Mouse (Mus musculus) left cerebral cortex, adult 2 months (tissue): ENCODE data around the gene Ttyh3. TPM values are rescaled to one million over a fixed set of nuclear protein-coding genes. Genes with fewer than 3 reads are reported as not detected.

ENCODE experiments used
- DNase-seq, 2 experiments: peaks; one replicate each; pipeline ENCODE4 v3.0.0; 2021 to 2022; ENCODE audit warnings: low spot score in 2 of 2, mixed read lengths in 1 of 2; ENCODE audit errors: extremely low spot score in 1 of 2
- H3K27ac ChIP-seq: fragments of 200-600 bp; 2 replicates; pipeline ENCODE4 v1.8.1; 2022
- H3K4me3 ChIP-seq: fragments of 200-600 bp; 2 replicates; pipeline ENCODE4 v1.8.1; 2022
- CTCF ChIP-seq: fragments of 200-600 bp; IDR thresholded peaks from 2 replicates; pipeline ENCODE4 v1.8.1; 2022; ENCODE audit warnings: antibody characterized with exemption, mild to moderate bottlenecking, moderate library complexity
- intact Hi-C: fragments of 180-260 bp; cut with DNase I; formaldehyde crosslinking; loops from one replicate; pipeline ENCODE4 v1.15.1; 2025
- total RNA-seq, 2 experiments: library from RNA; stranded (reverse); gene quantifications; 2 replicates each; pipeline ENCODE4 v1.2.3; 2021

Gene Ttyh3
- total RNA-seq, 2 experiments from 2014 or later: 244 to 247 TPM

DNA sequence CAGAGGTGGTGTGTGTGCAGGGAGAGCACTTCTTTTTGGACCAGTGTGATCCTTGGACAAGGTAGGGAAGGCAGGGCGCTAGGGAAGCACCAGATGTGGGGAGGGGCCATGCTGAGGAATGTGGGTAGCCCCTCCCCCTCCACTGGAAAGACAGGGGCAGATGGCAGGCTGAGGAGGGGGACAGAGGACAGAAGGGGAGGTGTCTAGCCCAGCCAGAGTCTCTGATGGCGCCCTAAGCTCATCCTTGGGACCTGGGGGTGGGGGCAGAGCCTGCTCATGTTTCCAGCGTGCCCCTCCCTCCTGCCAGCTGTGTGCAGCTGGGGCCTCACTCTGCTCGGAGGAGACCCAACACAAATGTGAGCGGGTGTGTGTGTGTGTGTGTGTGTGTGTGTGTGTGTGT, 67.3 kb downstream of the Ttyh3 start:
- intact Hi-C loops: no loop called here
- TF ChIP-seq CTCF: no peak
- DNase-seq: no peak
- H3K4me3 ChIP-seq: no peak overlapping the region
- no peak overlapping the region for H3K27ac ChIP-seq

DNA sequence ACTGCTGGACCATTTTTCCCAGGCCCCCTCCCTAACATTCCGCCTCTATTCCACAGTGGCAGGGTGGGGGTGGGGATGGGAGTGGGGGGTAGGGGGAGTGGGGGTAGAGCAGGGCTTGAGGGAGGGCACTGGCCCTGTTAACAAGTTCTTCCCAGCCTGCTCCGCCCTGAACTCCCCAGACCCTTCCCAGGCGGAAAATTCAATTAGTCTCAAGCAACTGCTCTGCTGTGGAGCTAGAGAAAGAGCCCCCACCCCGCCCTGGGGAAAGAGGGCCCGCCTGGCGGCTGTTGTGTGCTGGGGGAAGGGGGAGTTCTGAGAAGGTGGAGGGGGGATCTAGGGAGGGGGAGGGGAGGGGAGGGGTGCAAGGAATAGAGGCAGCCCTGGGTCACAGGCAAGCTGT, 69.1 kb downstream of the Ttyh3 start:
- Histone ChIP-seq H3K4me3 (no peak overlapping the region), H3K27ac (no peak overlapping the region)
- no peak for DNase-seq
- TF ChIP-seq CTCF: no peak
- intact Hi-C loops: no loop called here

DNA sequence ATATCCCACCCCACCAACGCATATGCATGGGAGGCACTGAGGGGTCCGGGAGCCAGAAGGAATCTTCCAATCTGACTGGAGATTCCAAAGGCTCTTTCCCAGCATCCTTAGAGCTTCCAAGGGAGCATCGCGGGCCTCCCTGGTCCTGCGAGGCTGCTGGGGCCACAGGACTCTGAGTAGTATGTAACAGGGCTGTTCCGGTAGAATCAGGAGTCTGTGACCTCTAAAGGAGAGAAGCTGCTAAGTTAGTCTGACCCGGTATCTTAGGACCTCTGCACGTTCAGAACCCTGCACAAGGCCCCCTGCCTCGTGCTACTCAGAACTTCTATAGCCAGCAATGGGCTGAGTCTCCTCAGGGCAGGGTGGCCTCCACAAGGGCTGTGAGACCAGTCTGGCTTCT, 69.6 kb downstream of the Ttyh3 start:
- Histone ChIP-seq H3K27ac (no peak overlapping the region), H3K4me3 (no peak overlapping the region)
- no peak for DNase-seq
- intact Hi-C loops: no loop called here
- no peak for TF ChIP-seq CTCF

DNA sequence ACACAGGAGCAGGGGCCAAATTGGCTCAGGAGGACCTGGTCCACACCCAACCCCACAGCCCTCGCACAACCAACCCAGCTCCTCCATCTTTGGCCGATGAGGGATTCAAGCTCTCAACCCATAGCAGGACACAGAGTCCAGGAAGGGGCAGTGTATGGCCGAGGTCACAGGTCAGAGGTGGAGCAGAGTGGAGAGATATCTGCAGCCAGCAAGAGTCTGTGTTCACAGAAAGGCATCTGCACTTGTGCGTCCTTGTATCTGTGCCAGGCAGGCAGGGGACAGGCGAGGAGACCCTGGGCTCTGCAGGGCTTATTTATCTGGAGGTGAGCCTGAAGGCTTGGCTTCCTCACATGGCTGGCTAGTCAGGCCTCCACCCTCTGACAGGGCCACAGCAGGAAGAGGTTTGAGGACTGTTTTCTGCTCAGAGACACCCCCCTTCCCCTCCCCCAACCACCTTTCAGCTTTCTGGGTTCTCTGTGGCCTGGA, 73.4 kb downstream of the Ttyh3 start:
- no peak for DNase-seq
- no peak overlapping the region for H3K4me3 ChIP-seq
- no peak for TF ChIP-seq CTCF
- intact Hi-C loops: no loop called here
- H3K27ac ChIP-seq: no peak overlapping the region

DNA sequence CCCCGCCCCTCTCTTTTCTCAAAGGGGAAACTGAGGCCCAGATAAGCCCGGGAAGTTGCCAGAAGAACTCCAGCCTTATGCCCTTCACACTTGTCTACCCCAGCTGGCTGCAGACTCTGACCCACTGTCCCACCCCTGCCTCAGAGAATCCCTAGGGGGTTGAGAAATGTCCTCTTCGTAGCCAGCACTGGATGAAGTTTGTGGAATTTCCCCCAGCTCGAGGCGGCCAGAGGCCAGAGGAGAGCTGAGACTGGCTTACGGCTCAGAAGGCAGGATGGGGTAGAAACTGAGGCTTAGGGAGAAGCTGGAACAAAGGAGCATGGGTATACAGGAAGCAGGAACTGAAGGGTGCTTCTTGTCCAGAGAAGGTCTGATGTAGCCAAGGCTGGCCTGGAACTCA, 76.2 kb downstream of the Ttyh3 start:
- H3K4me3 ChIP-seq: no peak overlapping the region
- intact Hi-C loops: no loop called here
- no peak overlapping the region for H3K27ac ChIP-seq
- no peak for TF ChIP-seq CTCF
- no peak for DNase-seq

DNA sequence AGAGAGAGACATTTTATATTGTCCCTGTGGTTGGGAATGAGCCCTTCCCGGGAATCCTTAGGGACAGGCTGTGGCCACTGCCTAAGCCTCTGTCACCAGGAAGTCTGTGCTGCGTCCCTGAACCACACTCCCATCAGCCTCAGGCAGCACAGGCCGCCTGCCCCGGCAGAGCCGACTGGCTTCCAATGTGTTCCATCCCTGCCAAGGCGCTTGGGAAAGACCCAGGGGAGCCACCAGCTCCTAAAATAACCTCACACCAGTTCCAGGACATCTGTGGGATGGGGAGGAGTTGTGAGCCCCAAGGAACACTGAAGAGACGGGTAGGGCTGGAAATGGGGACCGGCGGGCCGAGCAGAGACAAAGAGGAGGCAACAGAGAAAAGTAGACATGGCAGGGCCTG, 77.2 kb downstream of the Ttyh3 start:
- no peak overlapping the region for H3K27ac ChIP-seq
- intact Hi-C loops: no loop called here
- TF ChIP-seq CTCF: no peak
- no peak for DNase-seq
- H3K4me3 ChIP-seq: no peak overlapping the region

DNA sequence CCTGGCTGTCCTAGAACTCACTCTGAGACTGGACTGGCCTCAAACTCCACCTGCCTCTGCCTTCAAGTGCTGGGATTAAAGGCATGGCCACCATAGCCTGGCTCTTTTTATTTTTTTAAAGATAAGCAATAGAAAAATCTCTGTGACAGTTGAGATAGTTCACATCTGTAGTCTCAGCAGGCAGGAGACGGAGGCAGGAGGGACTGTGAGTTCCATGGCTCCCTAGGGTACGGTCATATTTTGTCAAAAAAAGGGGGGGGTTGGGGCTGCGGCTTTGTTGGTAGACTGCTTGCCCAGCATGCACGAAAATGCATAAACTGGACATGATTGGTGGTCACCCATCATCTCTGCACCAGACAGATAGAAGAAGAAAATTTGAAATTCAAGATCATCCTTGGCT, 77.6 kb downstream of the Ttyh3 start:
- intact Hi-C loops: no loop called here
- no peak for TF ChIP-seq CTCF
- Histone ChIP-seq H3K27ac (no peak overlapping the region), H3K4me3 (no peak overlapping the region)
- DNase-seq: no peak

Other genes with a start within 250 kb of the Ttyh3 start
- gene Eif3b, start 229.7 kb downstream of the Ttyh3 start, total RNA-seq: 10 to 100 TPM; 91.5 to 92.9 TPM
- gene Gm4869, start 203.4 kb downstream of the Ttyh3 start, total RNA-seq: not detected
- gene Chst12, start 143.5 kb downstream of the Ttyh3 start, total RNA-seq: 10 to 100 TPM; 16.2 to 17.5 TPM
- not detected for gene Grifin, start 84.0 kb downstream of the Ttyh3 start, total RNA-seq
- gene Lfng, start 41.7 kb downstream of the Ttyh3 start, total RNA-seq: 10 to 100 TPM; 25.9 to 26.2 TPM
- 10 to 100 TPM; 56.2 to 65.9 TPM for gene Iqce, start 53.3 kb upstream of the Ttyh3 start, total RNA-seq
- gene Brat1, start 56.0 kb upstream of the Ttyh3 start, total RNA-seq: 10 to 100 TPM; 19.8 to 21.3 TPM
- gene Amz1, start 75.1 kb upstream of the Ttyh3 start, total RNA-seq: 10 to 100 TPM; 16.2 to 20.2 TPM
- gene Gna12, start 181.4 kb upstream of the Ttyh3 start, total RNA-seq: 10 to 100 TPM; 62.2 to 67.6 TPM